Mouse (Mus musculus): Measurements from ENCODE around the gene Ap2s1. TPM values are rescaled to one million over a fixed set of nuclear protein-coding genes. Genes with fewer than 3 reads are reported as not detected.
"Not testable (repeated sequence)": the region's sequence is repeated elsewhere in the genome, so short reads cannot be mapped to it uniquely, and the experiment has no call there.

The Ap2s1 gene
- polyA plus RNA-seq, 1 experiment from 2014 or later = 278 TPM

DNA sequence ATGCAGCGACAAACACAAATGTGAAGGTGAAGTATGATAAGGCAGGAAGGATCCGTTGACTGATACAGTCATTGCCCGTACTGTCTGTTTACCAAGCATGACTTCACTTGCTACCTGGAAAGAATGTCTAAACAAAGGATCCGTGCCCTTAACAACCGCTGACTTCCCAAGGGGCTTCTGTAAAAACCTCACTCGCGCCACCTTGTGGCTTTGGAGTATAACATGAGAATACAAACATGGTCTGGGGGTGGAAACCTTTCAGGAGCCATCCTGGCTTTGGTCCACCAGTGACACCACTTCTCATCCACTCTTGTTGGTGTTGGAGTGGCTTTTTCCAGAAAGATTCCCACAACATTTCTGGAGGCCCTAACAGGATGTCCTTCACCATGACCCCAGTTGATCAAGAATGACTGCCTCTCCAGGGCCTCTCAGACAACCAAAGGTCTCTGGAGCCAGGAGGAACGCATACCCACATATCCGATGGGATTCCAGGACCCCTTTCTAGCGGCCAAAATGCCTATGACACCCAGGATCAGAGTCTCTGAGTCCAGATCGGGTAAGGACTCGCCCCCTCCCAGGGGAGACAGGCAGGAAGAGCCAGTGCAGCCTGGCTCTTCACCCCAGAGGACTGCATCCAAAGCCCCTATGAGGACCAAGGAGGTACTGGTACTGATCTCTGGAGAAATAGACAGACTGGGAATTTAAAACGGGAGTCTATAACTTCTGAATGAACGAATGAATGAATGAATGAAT is 9.4 kb upstream of the Ap2s1 start:
- DNase-seq (ENCODE audit: low spot score) = peak; percentile 69
- H3K36me3 ChIP-seq = no peaks in the 10 kb centered on the region
- peaks cover 14% of the 10 kb centered on the region for H3K4me1 ChIP-seq
- H3K9me3 ChIP-seq (replicated peaks) = no peaks in the 10 kb centered on the region
- H3K27ac ChIP-seq (replicated peaks) = no peak overlapping the region
- no peak overlapping the region for H3K4me3 ChIP-seq
- H3K27me3 ChIP-seq (ENCODE audit: low read depth, poor library complexity, severe bottlenecking) = no peaks in the 10 kb centered on the region
- 32% methylated on average over 14 of the region's 14 CpGs for WGBS

- Histone ChIP-seq H3K27ac (replicated peaks) (peak overlapping the region; percentile 52; the same call in 1 of the 2 replicates), H3K4me1 (peaks cover 14% of the 10 kb centered on the region), H3K4me3 (0 out of 2 replicates have a peak overlapping the region, but pooled peaks have one; percentile 9)
- 7% methylated on average over 7 of the region's 7 CpGs for WGBS
- not testable (repeated sequence) for H3K9me3 ChIP-seq (replicated peaks); H3K27me3 ChIP-seq (ENCODE audit: low read depth, poor library complexity, severe bottlenecking); H3K36me3 ChIP-seq
- peak; percentile 27 for DNase-seq (ENCODE audit: low spot score)
These were observed 8.6 kb upstream of the Ap2s1 start for GRCm38 (mm10) chr7:16729563-16729962.

- 92% methylated on average over 5 of the region's 6 CpGs for WGBS
- DNase-seq (ENCODE audit: low spot score) = no peak
- H3K4me3 ChIP-seq = no peak overlapping the region
- H3K9me3 ChIP-seq (replicated peaks) = no peaks in the 10 kb centered on the region
- no peak overlapping the region for H3K27ac ChIP-seq (replicated peaks)
- H3K4me1 ChIP-seq = peaks cover 14% of the 10 kb centered on the region
- no peaks in the 10 kb centered on the region for H3K27me3 ChIP-seq (ENCODE audit: low read depth, poor library complexity, severe bottlenecking)
- no peaks in the 10 kb centered on the region for H3K36me3 ChIP-seq
These were observed 7.4 kb upstream of the Ap2s1 start for GRCm38 (mm10) chr7:16730791-16731190.

DNA sequence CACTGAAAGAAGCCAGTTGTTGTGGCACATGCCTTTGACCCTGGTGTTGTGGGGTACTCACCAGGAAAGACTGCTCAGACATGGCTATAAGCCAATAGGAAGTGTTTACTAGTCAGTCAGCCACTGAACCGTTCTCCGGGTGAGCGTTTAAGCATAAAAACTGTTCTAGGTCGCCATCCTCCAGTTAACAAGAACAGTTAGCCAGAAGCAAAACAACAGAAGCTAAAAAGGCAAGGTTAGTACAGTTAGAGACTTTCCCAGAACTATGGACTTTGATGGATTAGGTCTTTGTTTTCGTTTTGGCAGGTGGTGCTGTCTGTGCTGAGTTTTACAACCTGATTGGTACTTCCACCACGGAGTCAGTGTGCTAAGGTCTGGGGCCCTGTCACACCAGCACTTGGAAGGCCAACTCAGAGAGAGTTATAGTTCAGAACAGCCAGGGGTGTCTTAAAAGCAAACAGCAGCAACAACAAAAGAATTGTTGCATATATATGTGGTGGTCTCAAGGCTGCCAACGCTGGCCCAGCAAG is 6.3 kb upstream of the Ap2s1 start:
- H3K36me3 ChIP-seq = no peaks in the 10 kb centered on the region
- no peak overlapping the region for H3K4me3 ChIP-seq
- no peak overlapping the region for H3K27ac ChIP-seq (replicated peaks)
- 82% methylated on average over 7 of the region's 7 CpGs for WGBS
- DNase-seq (ENCODE audit: low spot score) = no peak
- peaks cover 14% of the 10 kb centered on the region for H3K4me1 ChIP-seq
- no peaks in the 10 kb centered on the region for H3K27me3 ChIP-seq (ENCODE audit: low read depth, poor library complexity, severe bottlenecking)
- H3K9me3 ChIP-seq (replicated peaks) = no peaks in the 10 kb centered on the region

DNA sequence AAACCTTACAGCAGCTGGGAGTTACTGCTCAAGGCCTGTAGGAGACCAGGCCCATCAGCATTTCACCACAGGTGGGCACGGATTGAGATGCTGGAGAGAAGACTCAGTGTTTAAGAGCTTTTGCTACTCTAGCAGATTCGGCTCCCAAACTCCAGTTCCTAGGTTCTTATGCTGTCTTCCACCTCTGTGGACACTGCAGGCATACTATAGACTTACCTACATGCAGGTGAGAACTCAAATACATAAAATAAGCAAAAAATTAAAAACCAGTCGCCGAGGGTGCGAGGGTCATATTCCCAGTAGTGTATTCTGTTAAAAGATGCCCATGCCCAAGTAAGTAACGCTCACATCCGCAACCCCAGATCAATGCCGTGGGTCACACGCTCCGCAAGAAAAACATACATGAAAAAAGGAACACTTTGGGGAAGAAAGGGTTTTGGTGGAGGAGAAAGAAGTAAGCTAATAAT is 571 bp upstream of the Ap2s1 start:
- no peak for DNase-seq (ENCODE audit: low spot score)
- Histone ChIP-seq H3K27me3 (ENCODE audit: low read depth, poor library complexity, severe bottlenecking) (no peaks in the 10 kb centered on the region), H3K4me3 (peak overlapping the region; percentile 72), H3K27ac (replicated peaks) (peak overlapping the region; percentile 55; the same call in 1 of the 2 replicates), H3K9me3 (replicated peaks) (no peaks in the 10 kb centered on the region), H3K36me3 (0 out of 2 replicates have a peak, but pooled peaks cover 3% of the 10 kb centered on the region), H3K4me1 (peaks cover 18% of the 10 kb centered on the region)
- WGBS = 45% methylated on average over 10 of the region's 10 CpGs

- Histone ChIP-seq H3K36me3 (peaks cover 17% of the 10 kb centered on the region), H3K27ac (replicated peaks) (peak overlapping the region; percentile 82), H3K9me3 (replicated peaks) (no peaks in the 10 kb centered on the region), H3K4me3 (peak overlapping the region; percentile 72), H3K27me3 (ENCODE audit: low read depth, poor library complexity, severe bottlenecking) (no peaks in the 10 kb centered on the region), H3K4me1 (peaks cover 18% of the 10 kb centered on the region)
- 65% methylated on average over 10 of the region's 10 CpGs for WGBS
- DNase-seq (ENCODE audit: low spot score) = no peak
These were observed 920 bp downstream of the Ap2s1 start for GRCm38 (mm10) chr7:16739056-16739604.

- Histone ChIP-seq H3K9me3 (replicated peaks) (no peaks in the 10 kb centered on the region), H3K27me3 (ENCODE audit: low read depth, poor library complexity, severe bottlenecking) (no peaks in the 10 kb centered on the region), H3K4me1 (no peaks in the 10 kb centered on the region), H3K4me3 (no peak overlapping the region), H3K27ac (replicated peaks) (no peak overlapping the region), H3K36me3 (peaks cover 66% of the 10 kb centered on the region)
- 95% methylated on average over 4 of the region's 4 CpGs for WGBS
- DNase-seq (ENCODE audit: low spot score) = no peak
These were observed 7.2 kb downstream of the Ap2s1 start for GRCm38 (mm10) chr7:16745373-16745772.

GRCm38 (mm10) chr7:16746093-16746492 is 7.9 kb downstream of the Ap2s1 start:
- Histone ChIP-seq H3K27ac (replicated peaks) (no peak overlapping the region), H3K4me3 (no peak overlapping the region), H3K9me3 (replicated peaks) (no peaks in the 10 kb centered on the region), H3K36me3 (peaks cover 63% of the 10 kb centered on the region), H3K4me1 (no peaks in the 10 kb centered on the region), H3K27me3 (ENCODE audit: low read depth, poor library complexity, severe bottlenecking) (no peaks in the 10 kb centered on the region)
- 54% methylated on average over 3 of the region's 3 CpGs for WGBS
- DNase-seq (ENCODE audit: low spot score) = peak; percentile 45

DNA sequence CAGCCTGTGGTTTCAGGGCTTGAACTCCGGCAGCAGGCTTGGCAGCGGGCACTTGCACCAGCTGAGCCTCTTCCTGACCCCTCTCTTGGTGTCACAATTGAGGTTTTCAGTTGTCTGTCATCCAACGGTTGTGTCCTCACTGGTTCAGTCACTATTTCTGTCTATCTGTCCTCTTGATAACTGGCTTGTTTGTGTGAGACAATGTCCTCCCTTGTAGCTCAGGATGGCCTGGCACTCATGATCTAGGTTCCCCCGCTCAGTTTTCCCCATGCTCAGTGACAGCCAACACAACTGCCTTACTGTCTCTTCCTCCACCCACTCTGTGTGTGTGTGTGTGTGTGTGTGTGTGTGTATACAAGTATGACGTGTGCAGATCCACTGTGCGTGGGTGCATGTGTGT is 9.4 kb downstream of the Ap2s1 start:
- Histone ChIP-seq H3K27ac (replicated peaks) (no peak overlapping the region), H3K36me3 (peaks cover 63% of the 10 kb centered on the region), H3K9me3 (replicated peaks) (no peaks in the 10 kb centered on the region), H3K4me3 (no peak overlapping the region), H3K4me1 (no peaks in the 10 kb centered on the region), H3K27me3 (ENCODE audit: low read depth, poor library complexity, severe bottlenecking) (no peaks in the 10 kb centered on the region)
- WGBS = 94% methylated on average over 6 of the region's 6 CpGs
- DNase-seq (ENCODE audit: low spot score) = no peak

- Histone ChIP-seq H3K36me3 (peaks cover 30% of the 10 kb centered on the region), H3K27me3 (ENCODE audit: low read depth, poor library complexity, severe bottlenecking) (no peaks in the 10 kb centered on the region), H3K27ac (replicated peaks) (no peak overlapping the region), H3K9me3 (replicated peaks) (no peaks in the 10 kb centered on the region), H3K4me1 (no peaks in the 10 kb centered on the region), H3K4me3 (no peak overlapping the region)
- DNase-seq (ENCODE audit: low spot score) = no peak
- WGBS = 89% methylated on average over 12 of the region's 12 CpGs
These were observed 13.8 kb downstream of the Ap2s1 start for GRCm38 (mm10) chr7:16752016-16752415.

DNA sequence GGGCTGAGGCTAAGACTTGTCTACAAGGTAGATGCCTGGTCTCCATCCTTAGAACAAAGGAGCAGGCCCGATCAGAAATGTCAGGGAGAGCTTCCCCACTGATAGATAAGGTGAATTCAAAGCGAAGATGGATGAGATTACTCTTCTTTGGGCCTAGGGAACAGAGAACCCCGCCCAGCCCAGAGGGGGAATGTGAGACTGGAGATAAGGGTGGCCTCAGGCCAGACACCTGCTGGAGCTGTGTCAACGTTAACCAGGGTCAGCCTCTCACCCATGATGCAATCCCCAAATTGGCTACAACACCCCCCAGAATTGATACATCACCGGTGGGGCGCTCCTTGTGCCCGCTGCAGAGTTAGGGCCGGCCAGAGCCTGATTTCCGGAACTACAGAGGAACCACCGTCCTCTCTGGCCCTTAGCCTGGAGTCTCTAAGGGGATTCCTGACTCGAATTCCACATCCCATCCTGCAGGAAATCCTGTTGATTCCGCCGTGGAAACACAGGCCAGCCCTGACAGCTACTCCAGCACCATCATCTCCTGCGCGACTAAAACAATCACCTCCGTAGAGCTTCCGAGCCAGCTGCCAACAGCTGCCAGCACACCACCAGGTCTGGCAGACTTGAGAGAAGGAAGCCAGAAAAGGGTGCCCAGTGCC is 17.3 kb downstream of the Ap2s1 start:
- Histone ChIP-seq H3K36me3 (no peaks in the 10 kb centered on the region), H3K4me1 (peaks cover 4% of the 10 kb centered on the region)
- 73% methylated on average over 17 of the region's 17 CpGs for WGBS

GRCm38 (mm10) chr7:16758872-16759574 is 20.8 kb downstream of the Ap2s1 start:
- no peaks in the 10 kb centered on the region for H3K36me3 ChIP-seq
- H3K27ac ChIP-seq (replicated peaks) = no peak overlapping the region
- no peak overlapping the region for H3K4me3 ChIP-seq
- no peak for DNase-seq (ENCODE audit: low spot score)
- H3K4me1 ChIP-seq = peaks cover 12% of the 10 kb centered on the region
- H3K9me3 ChIP-seq (replicated peaks) = no peaks in the 10 kb centered on the region
- no peaks in the 10 kb centered on the region for H3K27me3 ChIP-seq (ENCODE audit: low read depth, poor library complexity, severe bottlenecking)
- 84% methylated on average over 10 of the region's 11 CpGs for WGBS

More for the DNA sequence above, 17.3 kb downstream of the Ap2s1 start:
- no peaks in the 10 kb centered on the region for H3K27me3 ChIP-seq (ENCODE audit: low read depth, poor library complexity, severe bottlenecking)
- no peak overlapping the region for H3K4me3 ChIP-seq
- no peak overlapping the region for H3K27ac ChIP-seq (replicated peaks)
- H3K9me3 ChIP-seq (replicated peaks) = no peaks in the 10 kb centered on the region
- no peak for DNase-seq (ENCODE audit: low spot score)
